Mouse (Mus musculus) c-Kit-negative CD71-positive TER-119-positive erythroid progenitor cells, embryonic 14.5 days (primary cell): ENCODE measurements around the gene Gabpb1.

Experiments
- DNase-seq: peaks from one replicate; pipeline ENCODE4 v3.0.0-alpha.2; 2013; ENCODE audit warnings: low read depth, low spot score

Gene Gabpb1

DNA sequence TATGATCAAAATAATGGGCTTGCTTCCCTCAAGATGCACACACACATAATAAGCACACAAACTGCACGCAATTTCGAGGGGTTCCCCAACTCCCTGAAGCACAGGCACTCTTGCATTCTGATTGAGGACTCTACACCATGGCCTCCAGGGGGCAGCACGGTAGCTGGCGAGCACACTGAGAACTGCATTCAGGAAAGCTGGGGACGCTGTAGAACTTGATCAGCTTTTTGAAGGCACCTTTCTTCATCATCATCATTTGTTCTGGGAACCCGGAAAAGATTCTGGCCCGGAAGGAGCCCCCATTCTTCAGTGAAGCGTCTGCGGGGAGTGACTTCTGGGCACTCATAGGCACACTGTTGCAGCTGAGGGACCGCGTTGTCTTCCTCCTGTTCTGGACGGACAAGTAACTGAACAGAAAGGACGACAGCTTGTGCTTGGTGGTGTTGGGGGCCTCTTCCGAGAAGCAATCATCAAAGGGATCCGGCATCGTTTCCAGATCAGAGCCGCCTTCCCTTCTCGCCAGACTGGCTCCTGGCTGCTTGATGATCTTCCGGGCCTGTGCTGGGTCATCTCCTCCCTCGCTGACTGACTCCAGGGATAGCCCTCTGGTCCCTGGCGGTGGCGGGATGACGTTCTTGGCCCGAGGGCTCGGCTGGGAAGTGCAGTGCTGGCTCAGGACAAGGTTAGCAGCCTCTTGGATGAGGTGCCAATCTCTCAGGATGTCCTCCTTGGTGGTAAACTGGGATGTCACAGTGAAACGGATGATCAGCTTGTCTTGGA is 82.1 kb downstream of the Gabpb1 start:
- peak; percentile 21 for DNase-seq

DNA sequence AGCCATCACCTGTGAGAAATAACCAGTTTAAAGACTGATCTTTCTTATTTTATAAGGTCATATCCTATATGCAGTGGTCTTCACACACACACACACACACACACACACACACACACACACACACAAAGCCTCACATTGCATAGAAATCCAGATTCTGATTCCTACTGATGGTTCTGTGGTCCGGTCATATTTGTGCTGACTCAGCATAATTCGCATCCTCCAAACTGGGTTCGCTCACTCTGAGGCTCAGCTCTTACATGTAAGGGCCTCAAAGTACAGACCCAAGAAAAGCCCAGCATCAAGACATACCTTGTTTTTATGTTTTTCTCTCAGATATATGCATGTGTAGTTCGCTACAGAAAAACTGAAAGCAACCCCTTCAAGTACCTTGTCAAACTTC is 84.8 kb downstream of the Gabpb1 start:
- no peak for DNase-seq

DNA sequence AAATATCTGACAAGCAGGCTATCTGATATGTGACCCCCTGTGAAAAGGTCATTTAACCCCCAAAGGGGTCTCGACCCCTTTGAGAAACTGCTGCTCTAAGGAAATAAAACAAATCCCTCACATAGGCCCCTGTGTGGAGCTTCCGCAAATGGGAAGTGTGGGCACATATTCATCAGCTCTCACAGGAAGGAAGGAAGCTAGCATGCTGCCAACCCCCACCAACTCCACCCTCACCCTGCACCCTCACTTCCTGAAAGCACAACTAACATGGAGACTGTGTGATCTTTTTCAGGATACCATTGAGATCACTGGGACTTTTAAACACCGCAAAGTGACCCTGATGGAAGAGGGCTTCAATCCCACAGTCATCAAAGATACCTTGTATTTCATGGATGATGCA is 88.7 kb downstream of the Gabpb1 start:
- no peak for DNase-seq

DNA sequence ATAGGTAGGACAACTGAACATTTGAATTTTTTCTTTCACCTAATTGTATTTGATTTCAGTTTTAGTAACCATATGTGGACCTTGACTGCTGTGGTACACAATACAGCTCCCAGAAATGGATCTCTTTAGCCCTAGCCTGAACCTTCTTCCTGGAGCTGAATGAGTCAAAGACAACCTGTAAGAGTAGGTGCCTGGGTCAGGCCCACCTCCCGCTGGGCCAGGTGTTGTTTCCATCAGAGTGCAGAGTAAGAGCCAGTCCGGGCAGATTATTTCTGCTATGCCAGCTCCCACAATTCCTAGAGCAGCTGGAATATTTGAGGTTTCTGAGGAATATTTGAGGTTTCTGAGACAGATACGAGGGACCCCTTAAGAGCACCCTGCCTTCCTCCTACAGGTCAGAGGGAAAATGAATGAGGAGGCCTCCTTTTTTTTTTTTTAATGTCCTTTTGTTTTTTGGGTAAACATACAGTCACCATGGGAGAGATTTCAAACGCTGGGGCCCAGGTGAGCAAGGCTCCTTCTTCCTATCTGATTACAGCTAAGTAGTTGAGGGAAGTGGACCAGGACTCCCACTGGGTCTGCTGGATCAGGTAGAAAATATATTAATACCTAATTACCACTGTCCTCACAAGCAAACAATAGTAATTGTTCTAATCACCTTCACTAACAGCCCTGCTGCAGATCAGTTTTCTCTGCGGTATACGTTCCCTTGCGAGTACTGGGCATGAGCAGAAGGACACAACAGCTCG is 91.3 kb downstream of the Gabpb1 start:
- DNase-seq = no peak

DNA sequence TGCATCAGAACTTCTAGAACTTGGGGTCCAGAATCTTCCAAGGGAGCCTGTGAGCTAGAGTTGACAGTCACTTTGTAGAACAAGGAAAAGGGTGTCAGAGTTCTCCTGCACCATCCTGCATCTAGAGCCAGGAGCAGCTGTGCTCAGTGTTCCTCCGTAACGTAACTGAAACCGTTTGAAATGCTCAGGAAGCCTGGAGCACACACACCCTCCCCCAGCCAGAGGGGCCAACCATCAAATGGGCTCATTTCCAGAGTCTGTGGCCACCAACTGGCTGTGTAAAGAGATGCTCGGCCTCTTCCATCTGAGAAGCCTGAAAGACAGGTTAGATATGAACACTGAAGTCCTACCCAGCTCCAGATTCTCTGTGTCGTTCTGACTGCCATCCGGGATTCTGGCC is 92.2 kb downstream of the Gabpb1 start:
- DNase-seq = no peak

DNA sequence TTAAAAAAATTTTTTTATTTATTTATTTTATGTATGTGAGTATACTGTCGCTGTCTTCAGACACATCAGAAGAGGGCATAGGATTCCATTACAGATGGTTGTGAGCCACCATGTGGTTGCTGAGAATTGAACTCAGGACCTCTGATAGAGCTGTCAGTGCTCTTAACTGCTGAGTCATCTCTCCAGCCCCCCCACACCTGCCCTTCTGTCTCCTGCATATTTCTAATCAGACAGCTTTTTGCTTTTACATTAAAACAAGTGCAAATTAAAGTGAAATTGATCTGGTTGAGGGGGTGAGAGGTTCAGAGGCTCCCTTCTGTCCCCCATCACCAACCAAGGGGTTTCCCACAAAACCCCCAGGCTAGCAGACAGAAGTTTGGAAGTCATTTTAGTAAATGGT is 96.9 kb downstream of the Gabpb1 start:
- DNase-seq = no peak
